Mouse (Mus musculus): ENCODE data around the gene Cfap20. TPM values are rescaled to one million over a fixed set of nuclear protein-coding genes. Genes with fewer than 3 reads are reported as not detected.

The Cfap20 gene
- total RNA-seq, 2 experiments from 2014 or later, result 57.6 to 63.5 TPM

DNA sequence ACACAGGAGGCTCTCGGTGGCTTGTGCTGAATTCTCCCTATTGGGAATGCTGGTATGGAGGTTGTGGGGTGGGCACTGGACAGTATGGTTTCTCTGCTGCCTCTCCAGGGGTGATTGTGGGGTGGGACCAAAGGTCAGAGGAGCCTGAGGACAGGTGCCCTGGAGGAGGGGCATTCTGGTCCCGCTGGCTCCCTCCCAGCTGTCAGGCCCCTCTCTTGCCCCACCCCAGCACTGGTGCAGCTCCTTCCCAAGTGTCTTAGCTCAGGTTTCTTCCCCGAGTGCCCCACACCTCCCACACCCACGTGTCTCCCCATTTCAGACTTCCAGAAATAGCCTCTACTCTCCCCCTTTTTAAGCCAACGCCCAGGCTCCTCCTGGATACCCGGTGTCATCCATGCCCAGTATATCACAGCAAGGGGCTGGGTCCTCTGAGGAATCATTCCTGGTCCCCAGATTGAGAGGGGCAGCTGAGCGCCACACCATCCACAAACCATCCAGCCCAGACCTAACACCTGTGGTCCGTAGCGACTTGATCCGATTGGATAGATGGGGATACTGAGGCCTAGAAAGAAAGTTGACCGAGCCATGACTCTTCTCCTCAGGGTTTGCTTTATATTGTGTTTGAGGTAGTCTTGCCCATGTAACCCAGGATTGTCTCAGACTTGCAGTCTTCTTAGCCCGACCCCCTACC is 58.2 kb downstream of the Cfap20 start:
- DNase-seq (ENCODE audit: extremely low spot score in 1 of 2, low spot score in 1 of 2), result no peak

GRCm38 (mm10) chr8:95375374-95375930 is 59.2 kb downstream of the Cfap20 start:
- DNase-seq (ENCODE audit: extremely low spot score in 1 of 2, low spot score in 1 of 2), result no peak

GRCm38 (mm10) chr8:95374429-95374828 is 60.2 kb downstream of the Cfap20 start:
- no peak for DNase-seq (ENCODE audit: extremely low spot score in 1 of 2, low spot score in 1 of 2)

DNA sequence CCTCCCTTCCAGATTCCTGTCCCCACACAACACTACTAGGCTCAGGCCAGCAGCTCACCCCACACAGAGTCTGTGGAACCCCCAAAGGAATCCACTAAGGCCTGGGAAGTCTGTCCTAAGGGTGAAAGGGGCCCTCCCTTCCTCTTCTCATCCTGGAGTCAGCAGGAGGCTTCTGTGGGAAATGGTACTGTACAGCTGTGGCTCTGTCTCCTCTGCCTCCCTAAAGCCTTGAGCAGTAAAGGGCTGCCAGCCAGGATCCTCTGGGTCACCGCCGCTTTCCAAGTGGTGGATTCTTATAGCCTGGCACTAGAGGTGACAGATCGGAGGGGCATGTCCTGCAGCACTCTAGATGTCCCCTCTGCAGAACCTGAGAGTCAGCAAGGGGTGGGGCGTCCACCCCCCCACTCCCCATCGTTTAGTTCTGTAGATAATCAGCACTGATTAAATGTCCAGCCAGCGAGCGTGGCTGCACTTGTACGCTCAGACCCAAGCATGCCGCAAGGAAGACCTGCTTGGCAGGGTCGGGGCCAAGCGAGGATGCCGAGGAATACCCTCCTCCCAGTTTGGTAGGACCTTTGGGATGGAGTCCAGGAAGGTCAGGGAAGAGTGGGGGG is 61.2 kb downstream of the Cfap20 start:
- DNase-seq (ENCODE audit: extremely low spot score in 1 of 2, low spot score in 1 of 2), result no peak

Other genes with a start within 250 kb of the Cfap20 start
- gene Kifc3, start 232.1 kb downstream of the Cfap20 start, total RNA-seq (2021), result 10 to 100 TPM; 54.2 to 63.7 TPM
- 1 to 10 TPM in 1 of 2 experiments, under 1 TPM in 1; 0.86 to 1.1 TPM for gene Cngb1, start 128.3 kb downstream of the Cfap20 start, total RNA-seq (2021)
- gene Tepp, start 124.3 kb downstream of the Cfap20 start, total RNA-seq (2021), result not detected
- gene Zfp319, start 102.9 kb downstream of the Cfap20 start, total RNA-seq (2021), result 10 to 100 TPM; 15.9 to 17.4 TPM
- 10 to 100 TPM; 13.7 to 15.0 TPM for gene Usb1, start 102.6 kb downstream of the Cfap20 start, total RNA-seq (2021)
- gene Mmp15, start 82.6 kb downstream of the Cfap20 start, total RNA-seq (2021), result 10 to 100 TPM; 22.4 to 26.0 TPM
- 10 to 100 TPM; 69.8 to 70.5 TPM for gene Csnk2a2, start 55.2 kb upstream of the Cfap20 start, total RNA-seq (2021)
- 1 to 10 TPM in 1 of 2 experiments, under 1 TPM in 1; 0.94 to 1.3 TPM for gene Ccdc113, start 99.2 kb upstream of the Cfap20 start, total RNA-seq (2021)
- gene Prss54, start 141.5 kb upstream of the Cfap20 start, total RNA-seq (2021), result not detected
- gene Gins3, start 198.6 kb upstream of the Cfap20 start, total RNA-seq (2021), result 1 to 10 TPM; 1.2 to 2.0 TPM
- gene Ndrg4, start 242.1 kb upstream of the Cfap20 start, total RNA-seq (2021), result 1,000 to 10,000 TPM; 1,420 to 1,424 TPM

All from layer of hippocampus, postnatal 25 days (tissue).